Mouse (Mus musculus) leukemia stem cell, adult 10-12 weeks (primary cell): ENCODE measurements around the gene Ptprf. TPM values are rescaled to one million over a fixed set of nuclear protein-coding genes. Genes with fewer than 3 reads are reported as not detected.

ENCODE experiments used
- polyA plus RNA-seq: library from polyadenylated mRNA; stranded (reverse); fragments of >175 nt; gene quantifications from 2 replicates; pipeline ENCODE4 v1.2.3, GENCODE M21; 2012; ENCODE audit warnings: low replicate concordance

Ptprf gene
- polyA plus RNA-seq, result 0.97 and 1.3 TPM in 2 replicates

DNA sequence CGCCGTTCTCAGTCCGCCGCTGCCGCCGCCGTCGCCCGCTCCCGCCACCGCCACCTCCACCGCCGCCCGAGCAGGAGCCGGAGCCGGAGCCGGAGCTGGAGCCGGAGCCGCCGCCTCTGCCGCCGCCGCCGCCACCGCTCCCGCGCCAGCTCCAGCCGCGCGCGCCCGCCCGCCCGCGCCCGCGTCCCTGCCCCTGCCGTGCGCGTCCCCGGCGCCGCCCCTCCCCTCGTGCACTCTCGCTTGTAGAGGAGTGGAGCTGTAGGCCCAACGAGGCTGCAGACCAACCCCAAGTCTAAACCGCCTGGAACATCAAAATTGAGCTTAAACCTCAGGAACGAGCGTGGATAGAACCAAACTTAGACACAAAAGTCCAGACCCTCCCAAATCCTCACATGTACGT lies at the start of gene Ptprf:
TSS of gene Ptprf (minus strand) at position 175 of the 400 bp plus-strand sequence.

DNA sequence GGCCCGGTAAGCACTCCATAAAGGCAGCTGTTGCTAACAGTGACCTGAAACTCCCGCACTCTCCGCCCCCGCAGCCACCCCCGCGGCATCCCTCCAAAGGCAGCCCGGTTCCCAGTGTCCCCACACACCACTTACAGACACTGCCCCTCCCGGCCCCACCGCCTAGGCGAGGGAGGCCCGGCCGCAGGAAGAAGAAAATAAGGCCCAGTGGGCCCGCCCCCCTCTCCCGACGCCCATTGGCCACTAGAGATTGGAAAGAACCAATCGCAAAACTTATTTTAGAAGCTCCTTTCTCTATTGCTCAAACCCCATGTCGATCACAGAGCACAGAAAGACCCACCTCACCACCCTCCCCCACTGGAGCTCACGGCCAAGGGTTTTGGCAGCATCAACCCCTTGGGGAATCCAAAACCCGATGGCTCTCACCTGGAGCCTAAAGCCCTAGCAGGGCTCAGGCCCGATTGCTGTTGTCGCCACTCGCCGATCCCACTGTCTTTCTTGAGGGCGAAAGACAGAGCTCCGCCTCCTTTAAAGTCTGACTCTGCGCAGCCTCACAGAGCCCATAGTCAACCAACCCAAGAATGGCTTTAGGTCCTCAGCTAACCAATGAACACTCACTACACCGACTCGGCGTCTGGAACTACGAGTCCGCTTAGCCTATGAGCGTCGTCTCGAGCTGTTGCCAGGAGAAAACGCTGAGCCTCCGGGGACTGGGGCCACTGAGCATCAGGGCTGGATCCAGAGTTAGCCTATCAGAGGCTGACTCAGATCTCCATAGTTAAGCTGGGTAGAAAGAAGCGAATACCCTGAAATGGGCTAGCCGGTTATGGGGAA lies 111.5 kb downstream of the Ptprf start, which contains the start of gene Kdm4a:
TSS of gene Kdm4a (minus strand) at position 577 of the 834 bp plus-strand sequence.

Other genes with a start within 250 kb of the Ptprf start
- gene St3gal3, start 156.5 kb downstream of the Ptprf start, polyA plus RNA-seq, result 21.6 and 35.8 TPM in 2 replicates
- gene Kdm4a, start 111.4 kb downstream of the Ptprf start, polyA plus RNA-seq, result 16.5 and 26.6 TPM in 2 replicates
- 75.1 and 207 TPM in 2 replicates for gene Szt2, start 117.9 kb upstream of the Ptprf start, polyA plus RNA-seq
- 4.6 and 21.7 TPM in 2 replicates for gene Med8, start 117.9 kb upstream of the Ptprf start, polyA plus RNA-seq
- 188 and 308 TPM in 2 replicates for gene Elovl1, start 136.7 kb upstream of the Ptprf start, polyA plus RNA-seq
- gene Cdc20, start 145.9 kb upstream of the Ptprf start, polyA plus RNA-seq, result 174 and 305 TPM in 2 replicates
- gene Mpl, start 166.1 kb upstream of the Ptprf start, polyA plus RNA-seq, result 0.49 and 1.2 TPM in 2 replicates
- gene Tie1, start 198.7 kb upstream of the Ptprf start, polyA plus RNA-seq, result 2.2 and 6.8 TPM in 2 replicates
- gene 2610528J11Rik, start 235.6 kb upstream of the Ptprf start, polyA plus RNA-seq, result not detected in 2 replicates